Mouse (Mus musculus): ENCODE measurements around the gene Zbtb11. TPM values are rescaled to one million over a fixed set of nuclear protein-coding genes. Genes with fewer than 3 reads are reported as not detected.
A peak's percentile ranks its signal among the peaks of the same experiment; 100 is the strongest.
"Not testable (repeated sequence)": the region's sequence is repeated elsewhere in the genome, so short reads cannot be mapped to it uniquely, and the experiment has no call there.

The Zbtb11 gene
- polyA plus RNA-seq, 1 experiment from 2014 or later = 23.0 TPM

- ATAC-seq = no peak
- no peaks in the 10 kb centered on the region for H3K36me3 ChIP-seq (ENCODE audit: control insufficient read depth, insufficient read depth, low read length)
Measured at GRCm38 (mm10) chr16:55948963-55949362, 24.7 kb upstream of the Zbtb11 start.

GRCm38 (mm10) chr16:55950462-55950861 lies 23.2 kb upstream of the Zbtb11 start:
- H3K27ac ChIP-seq (ENCODE audit: low read depth, low read length) = no peak overlapping the region
- H3K4me2 ChIP-seq (ENCODE audit: low read length) = no peak overlapping the region
- no peak overlapping the region for H3K4me3 ChIP-seq (ENCODE audit: low read length)
- no peak for ATAC-seq
- 82% methylated on average over 3 of the region's 3 CpGs for WGBS
- H3K4me1 ChIP-seq (ENCODE audit: control insufficient read depth, insufficient read depth, low read depth, low read length) = no peaks in the 10 kb centered on the region
- no peak overlapping the region for H3K9ac ChIP-seq (ENCODE audit: low read depth, low read length)
- no peaks in the 10 kb centered on the region for H3K27me3 ChIP-seq (replicated peaks; ENCODE audit: control insufficient read depth, insufficient read depth, low read length)
- H3K9me3 ChIP-seq (ENCODE audit: control insufficient read depth, low read length) = no peaks in the 10 kb centered on the region
- no peaks in the 10 kb centered on the region for H3K36me3 ChIP-seq (ENCODE audit: control insufficient read depth, insufficient read depth, low read length)

More at GRCm38 (mm10) chr16:55948963-55949362, 24.7 kb upstream of the Zbtb11 start:
- Histone ChIP-seq H3K27me3 (replicated peaks; ENCODE audit: control insufficient read depth, insufficient read depth, low read length) (no peaks in the 10 kb centered on the region), H3K9me3 (ENCODE audit: control insufficient read depth, low read length) (no peaks in the 10 kb centered on the region), H3K4me1 (ENCODE audit: control insufficient read depth, insufficient read depth, low read depth, low read length) (no peaks in the 10 kb centered on the region), H3K27ac (ENCODE audit: low read depth, low read length) (no peak overlapping the region), H3K4me3 (ENCODE audit: low read length) (no peak overlapping the region), H3K9ac (ENCODE audit: low read depth, low read length) (no peak overlapping the region), H3K4me2 (ENCODE audit: low read length) (no peak overlapping the region)
- 75% methylated on average over 7 of the region's 7 CpGs for WGBS

GRCm38 (mm10) chr16:55950946-55951678 lies 22.6 kb upstream of the Zbtb11 start:
- 37% methylated on average over 19 of the region's 19 CpGs for WGBS
- H3K9ac ChIP-seq (ENCODE audit: low read depth, low read length) = no peak overlapping the region
- no peak overlapping the region for H3K4me2 ChIP-seq (ENCODE audit: low read length)

GRCm38 (mm10) chr16:55951679-55952327 lies 21.9 kb upstream of the Zbtb11 start:
- no peaks in the 10 kb centered on the region for H3K36me3 ChIP-seq (ENCODE audit: control insufficient read depth, insufficient read depth, low read length)
- ATAC-seq = no peak
- WGBS = 79% methylated on average over 7 of the region's 7 CpGs

More at GRCm38 (mm10) chr16:55950946-55951678, 22.6 kb upstream of the Zbtb11 start:
- Histone ChIP-seq H3K27ac (ENCODE audit: low read depth, low read length) (no peak overlapping the region), H3K27me3 (replicated peaks; ENCODE audit: control insufficient read depth, insufficient read depth, low read length) (no peaks in the 10 kb centered on the region), H3K9me3 (ENCODE audit: control insufficient read depth, low read length) (no peaks in the 10 kb centered on the region), H3K4me1 (ENCODE audit: control insufficient read depth, insufficient read depth, low read depth, low read length) (no peaks in the 10 kb centered on the region), H3K4me3 (ENCODE audit: low read length) (no peak overlapping the region), H3K36me3 (ENCODE audit: control insufficient read depth, insufficient read depth, low read length) (no peaks in the 10 kb centered on the region)
- ATAC-seq = peak; percentile 71

GRCm38 (mm10) chr16:55952771-55953170 lies 20.9 kb upstream of the Zbtb11 start:
- ATAC-seq = no peak
- H3K27me3 ChIP-seq (replicated peaks; ENCODE audit: control insufficient read depth, insufficient read depth, low read length) = no peaks in the 10 kb centered on the region
- H3K4me2 ChIP-seq (ENCODE audit: low read length) = no peak overlapping the region
- H3K9ac ChIP-seq (ENCODE audit: low read depth, low read length) = no peak overlapping the region
- no peaks in the 10 kb centered on the region for H3K9me3 ChIP-seq (ENCODE audit: control insufficient read depth, low read length)
- no peaks in the 10 kb centered on the region for H3K36me3 ChIP-seq (ENCODE audit: control insufficient read depth, insufficient read depth, low read length)
- no peak overlapping the region for H3K4me3 ChIP-seq (ENCODE audit: low read length)
- no peak overlapping the region for H3K27ac ChIP-seq (ENCODE audit: low read depth, low read length)
- H3K4me1 ChIP-seq (ENCODE audit: control insufficient read depth, insufficient read depth, low read depth, low read length) = no peaks in the 10 kb centered on the region

More at GRCm38 (mm10) chr16:55951679-55952327, 21.9 kb upstream of the Zbtb11 start:
- Histone ChIP-seq H3K4me2 (ENCODE audit: low read length) (no peak overlapping the region), H3K4me1 (ENCODE audit: control insufficient read depth, insufficient read depth, low read depth, low read length) (no peaks in the 10 kb centered on the region), H3K27me3 (replicated peaks; ENCODE audit: control insufficient read depth, insufficient read depth, low read length) (no peaks in the 10 kb centered on the region), H3K9ac (ENCODE audit: low read depth, low read length) (no peak overlapping the region), H3K27ac (ENCODE audit: low read depth, low read length) (no peak overlapping the region), H3K4me3 (ENCODE audit: low read length) (no peak overlapping the region), H3K9me3 (ENCODE audit: control insufficient read depth, low read length) (no peaks in the 10 kb centered on the region)

- WGBS = 93% methylated on average over 9 of the region's 9 CpGs
- ATAC-seq; H3K36me3 ChIP-seq (ENCODE audit: control insufficient read depth, insufficient read depth, low read length): not testable (repeated sequence)
Measured at GRCm38 (mm10) chr16:55954196-55954595, 19.5 kb upstream of the Zbtb11 start.

GRCm38 (mm10) chr16:55963068-55963467 lies 10.6 kb upstream of the Zbtb11 start:
- H3K27ac ChIP-seq (ENCODE audit: low read depth, low read length); ATAC-seq; H3K9me3 ChIP-seq (ENCODE audit: control insufficient read depth, low read length); H3K9ac ChIP-seq (ENCODE audit: low read depth, low read length); H3K4me2 ChIP-seq (ENCODE audit: low read length); H3K36me3 ChIP-seq (ENCODE audit: control insufficient read depth, insufficient read depth, low read length); H3K4me3 ChIP-seq (ENCODE audit: low read length); H3K27me3 ChIP-seq (replicated peaks; ENCODE audit: control insufficient read depth, insufficient read depth, low read length); H3K4me1 ChIP-seq (ENCODE audit: control insufficient read depth, insufficient read depth, low read depth, low read length): not testable (repeated sequence)
- WGBS = 90% methylated on average over 6 of the region's 11 CpGs

More at GRCm38 (mm10) chr16:55954196-55954595, 19.5 kb upstream of the Zbtb11 start:
- H3K27ac ChIP-seq (ENCODE audit: low read depth, low read length); H3K4me2 ChIP-seq (ENCODE audit: low read length); H3K4me3 ChIP-seq (ENCODE audit: low read length); H3K9me3 ChIP-seq (ENCODE audit: control insufficient read depth, low read length); H3K4me1 ChIP-seq (ENCODE audit: control insufficient read depth, insufficient read depth, low read depth, low read length); H3K9ac ChIP-seq (ENCODE audit: low read depth, low read length); H3K27me3 ChIP-seq (replicated peaks; ENCODE audit: control insufficient read depth, insufficient read depth, low read length): not testable (repeated sequence)

- Histone ChIP-seq H3K27ac (ENCODE audit: low read depth, low read length) (no peak overlapping the region), H3K27me3 (replicated peaks; ENCODE audit: control insufficient read depth, insufficient read depth, low read length) (no peaks in the 10 kb centered on the region), H3K4me3 (ENCODE audit: low read length) (no peak overlapping the region), H3K4me1 (ENCODE audit: control insufficient read depth, insufficient read depth, low read depth, low read length) (peaks cover 11% of the 10 kb centered on the region), H3K9ac (ENCODE audit: low read depth, low read length) (no peak overlapping the region), H3K9me3 (ENCODE audit: control insufficient read depth, low read length) (no peaks in the 10 kb centered on the region), H3K36me3 (ENCODE audit: control insufficient read depth, insufficient read depth, low read length) (no peaks in the 10 kb centered on the region), H3K4me2 (ENCODE audit: low read length) (no peak overlapping the region)
- WGBS = 64% methylated on average over 4 of the region's 4 CpGs
- ATAC-seq = no peak
Measured at GRCm38 (mm10) chr16:55964126-55964949, 9.3 kb upstream of the Zbtb11 start.
